Comparison of ENCODE assay signal across 18 mouse cellular contexts in the genomic region with DNA sequence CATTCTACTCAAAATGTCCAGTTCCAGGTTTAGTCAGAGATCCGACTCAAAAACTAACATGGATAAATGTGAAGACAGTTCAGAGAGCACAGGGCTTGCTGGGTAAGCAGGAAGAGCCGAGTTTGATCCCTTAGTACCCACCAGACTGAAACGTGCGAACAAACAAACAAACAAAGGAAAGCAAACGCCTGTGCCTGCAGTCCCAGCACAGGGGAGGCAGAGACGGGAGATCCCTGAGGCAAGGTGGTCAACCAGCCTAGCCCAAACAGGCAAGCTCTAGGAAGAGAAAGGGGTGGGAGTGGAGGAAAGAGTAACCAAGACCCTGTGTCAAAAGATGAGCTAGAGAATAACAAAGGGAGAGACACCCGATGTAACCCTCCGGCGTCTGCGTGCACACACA.
A peak's percentile ranks its signal among the peaks of the same experiment; 100 is the strongest.
DNase-seq lines count a peak whose midpoint lies in the region; ATAC-seq and TF ChIP-seq lines count a peak whose summit lies in the region.
"Had no signal": no experiment of that assay in that cellular context is flagged by ENCODE, and none has a peak within 500 bp of the region (broad histone marks: within the 10 kb centered on the region; RNA-seq: fewer than 3 reads in every experiment).

No protein-coding gene starts in this region.

- H3K4me1 ChIP-seq in heart, embryonic 10.5 days, result no peaks in the 10 kb centered on the region
- H3K4me1 ChIP-seq in midbrain, embryonic 11.5 days (ENCODE audit: control insufficient read depth, insufficient read depth, low read length), result no peaks in the 10 kb centered on the region
- H3K4me1 ChIP-seq in midbrain, postnatal 0 days (ENCODE audit: insufficient read depth, low read length), result no peaks in the 10 kb centered on the region

- H3K27ac ChIP-seq in heart, embryonic 10.5 days, result no peak overlapping the region
- no peak overlapping the region for H3K27ac ChIP-seq in midbrain, embryonic 11.5 days (ENCODE audit: low read depth, low read length)
- H3K27ac ChIP-seq in midbrain, postnatal 0 days (ENCODE audit: low read depth, low read length), result no peak overlapping the region

- no peaks in the 10 kb centered on the region for H3K27me3 ChIP-seq in heart, embryonic 10.5 days (ENCODE audit: insufficient read depth, poor library complexity, severe bottlenecking)
- H3K27me3 ChIP-seq in midbrain, embryonic 11.5 days (ENCODE audit: control insufficient read depth, insufficient read depth, low read length), result no peaks in the 10 kb centered on the region
- H3K27me3 ChIP-seq in midbrain, postnatal 0 days (ENCODE audit: insufficient read depth, low read length), result no peaks in the 10 kb centered on the region
- H3K27me3 ChIP-seq: Patski had no signal

- WGBS in heart, embryonic 10.5 days, result 82% methylated on average over 10 of the region's 10 CpGs
- WGBS in midbrain, embryonic 11.5 days, result 84% methylated on average over 10 of the region's 10 CpGs
- 90% methylated on average over 10 of the region's 10 CpGs for WGBS in midbrain, postnatal 0 days

- DNase-seq in heart, adult 11 months, result peak; percentile 64
- no peak for DNase-seq in heart, embryonic 10.5 days (ENCODE audit: low spot score)
- DNase-seq in midbrain, embryonic 11.5 days (ENCODE audit: low spot score, missing footprints), result peak; percentile 69
- no peak for DNase-seq in midbrain, postnatal 0 days (ENCODE audit: low spot score)
- DNase-seq: adrenal gland, adult 2 months; adrenal gland, adult 8-10 months; adrenal gland, postnatal 10 days; adrenal gland, postnatal 14 days; adrenal gland, postnatal 25 days; adrenal gland, postnatal 36 days; B cell, adult 2 months; cerebellum, adult 11 months; cerebellum, adult 11-12 months; cerebellum, adult 18-20 months had no signal

- no peak overlapping the region for H3K9ac ChIP-seq in midbrain, embryonic 11.5 days (ENCODE audit: low read length)
- H3K9ac ChIP-seq in midbrain, postnatal 0 days (replicated peaks; ENCODE audit: low read length, poor library complexity, severe bottlenecking), result no peak overlapping the region

- no peaks in the 10 kb centered on the region for H3K36me3 ChIP-seq in heart, embryonic 10.5 days
- H3K36me3 ChIP-seq in midbrain, embryonic 11.5 days (ENCODE audit: control insufficient read depth, insufficient read depth, low read length), result no peaks in the 10 kb centered on the region
- no peaks in the 10 kb centered on the region for H3K36me3 ChIP-seq in midbrain, postnatal 0 days (ENCODE audit: insufficient read depth, low read length)
- H3K36me3 ChIP-seq: G1E had no signal

- H3K9me3 ChIP-seq in heart, embryonic 10.5 days, result no peaks in the 10 kb centered on the region
- no peaks in the 10 kb centered on the region for H3K9me3 ChIP-seq in midbrain, embryonic 11.5 days (ENCODE audit: control insufficient read depth, low read length)
- no peaks in the 10 kb centered on the region for H3K9me3 ChIP-seq in midbrain, postnatal 0 days (ENCODE audit: low read length)

- ATAC-seq in midbrain, embryonic 11.5 days (ENCODE audit: low FRiP score), result no peak
- no peak for ATAC-seq in midbrain, postnatal 0 days (ENCODE audit: low FRiP score)
- ATAC-seq: activated CD4-positive, CD25-positive, alpha-beta regulatory T cell, adult 4 months; CD4-positive, CD25-positive, alpha-beta regulatory T cell, adult 4 months; Patski had no signal

- no peak overlapping the region for H3K4me2 ChIP-seq in midbrain, embryonic 11.5 days
- H3K4me2 ChIP-seq in midbrain, postnatal 0 days (ENCODE audit: low read depth, low read length, poor library complexity, severe bottlenecking), result no peak overlapping the region

- no peak for TF ChIP-seq CTCF in midbrain, postnatal 0 days (IDR thresholded peaks at IDR 0.05)

- H3K4me3 ChIP-seq in heart, embryonic 10.5 days, result no peak overlapping the region
- H3K4me3 ChIP-seq in midbrain, embryonic 11.5 days (ENCODE audit: low read depth, low read length), result no peak overlapping the region
- no peak overlapping the region for H3K4me3 ChIP-seq in midbrain, postnatal 0 days (ENCODE audit: low read depth, low read length)

Comparison
In these comparisons a context has a peak if more than half of its experiments do, and no peak if none do; other contexts are left out.
1. DNase-seq: peak in heart, adult 11 months (single experiment) and midbrain, embryonic 11.5 days (single experiment); none in heart, embryonic 10.5 days (single experiment) and midbrain, postnatal 0 days (single experiment).